Mouse (Mus musculus) embryonic facial prominence, embryonic 14.5 days (tissue): ENCODE results near the gene Gcnt2. TPM values are rescaled to one million over a fixed set of nuclear protein-coding genes. Genes with fewer than 3 reads are reported as not detected.
"Not testable (repeated sequence)": the region's sequence is repeated elsewhere in the genome, so short reads cannot be mapped to it uniquely, and the experiment has no call there.

ENCODE experiments used
- ATAC-seq: fragments of 200-750 bp; cut with Nextera tagmentation; 2 replicates; pipeline ENCODE4 v1.8.0; 2017; ENCODE audit warnings: low read depth, moderate number of reproducible peaks, moderate TSS enrichment
- DNase-seq: peaks from one replicate; pipeline ENCODE4 v3.0.0-alpha.2; 2015; ENCODE audit warnings: low spot score
- H3K27ac ChIP-seq: fragments of 300-500 bp; sonication (generic); replicated peaks from 2 replicates; pipeline ENCODE4 v1.5.1; 2014; ENCODE audit warnings: low read depth, mild to moderate bottlenecking, low read length, moderate library complexity
- H3K27me3 ChIP-seq: fragments of 300-500 bp; sonication (generic); replicated peaks from 2 replicates; pipeline ENCODE4 v1.6.1; 2014; ENCODE audit warnings: low read length; ENCODE audit not compliant: control insufficient read depth, insufficient read depth
- H3K36me3 ChIP-seq: fragments of 300-500 bp; sonication (generic); 2 replicates; pipeline ENCODE4 v1.6.1; 2014; ENCODE audit warnings: low read length, mixed read lengths; ENCODE audit not compliant: control insufficient read depth, insufficient read depth
- H3K4me1 ChIP-seq: fragments of 300-500 bp; sonication (generic); 2 replicates; pipeline ENCODE4 v1.6.1; 2014; ENCODE audit warnings: antibody characterized with exemption, low read length; ENCODE audit not compliant: control insufficient read depth, insufficient read depth
- H3K4me2 ChIP-seq: fragments of 300-500 bp; sonication (generic); 2 replicates; pipeline ENCODE4 v1.6.1; 2014; ENCODE audit warnings: low read depth, mild to moderate bottlenecking, low read length, moderate library complexity, mixed read lengths
- H3K4me3 ChIP-seq: fragments of 300-500 bp; sonication (generic); 2 replicates; pipeline ENCODE4 v1.5.1; 2014; ENCODE audit warnings: low read depth, mild to moderate bottlenecking, low read length
- H3K9ac ChIP-seq: fragments of 300-500 bp; sonication (generic); 2 replicates; pipeline ENCODE4 v1.6.1; 2014; ENCODE audit warnings: low read depth, mild to moderate bottlenecking, low read length, moderate library complexity, mixed read lengths
- H3K9me3 ChIP-seq: fragments of 300-500 bp; sonication (generic); 2 replicates; pipeline ENCODE4 v1.6.1; 2016; ENCODE audit warnings: low read length; ENCODE audit not compliant: control insufficient read depth
- whole genome bisulfite sequencing: fragments of 180-500 bp; shearing (Covaris S2); extraction: QIAGEN DNeasy Blood & Tissue Kit; methylation state at CpG from one replicate; pipeline ENCODE4 v1.1.7; 2014; 5-methylcytosine and 5-hydroxymethylcytosine counted together
- polyA plus RNA-seq: library from polyadenylated mRNA; unstranded; fragments of >200 nt; fragmentation: Nextera tagmentation; extraction: Ambion mirVana; gene quantifications from 2 replicates; pipeline ENCODE4 v1.2.1, GENCODE M21; 2014

Gene Gcnt2
- polyA plus RNA-seq, 1 experiment from 2014 or later, result 6.2 TPM

- Histone ChIP-seq H3K4me3 (no peak overlapping the region), H3K27ac (no peak overlapping the region), H3K9me3 (no peaks in the 10 kb centered on the region), H3K4me2 (no peak overlapping the region), H3K9ac (no peak overlapping the region), H3K36me3 (no peaks in the 10 kb centered on the region), H3K4me1 (peaks cover 10% of the 10 kb centered on the region; the same call in 1 of the 2 replicates), H3K27me3 (0 out of 2 replicates have a peak, but pooled peaks cover 6% of the 10 kb centered on the region)
- ATAC-seq (no peak), DNase-seq (no peak)
- 70% methylated on average over 5 of the region's 5 CpGs for WGBS
These were observed 23.1 kb downstream of the Gcnt2 start for GRCm38 (mm10) chr13:40882606-40883005.

GRCm38 (mm10) chr13:40883903-40884302, 24.3 kb downstream of the Gcnt2 start:
- H3K36me3 ChIP-seq, result no peaks in the 10 kb centered on the region
- ATAC-seq (no peak), DNase-seq (no peak)
- no peak overlapping the region for H3K4me3 ChIP-seq
- H3K4me2 ChIP-seq, result no peak overlapping the region
- peaks cover 10% of the 10 kb centered on the region; the same call in 1 of the 2 replicates for H3K4me1 ChIP-seq
- no peak overlapping the region for H3K9ac ChIP-seq
- 59% methylated on average over 9 of the region's 9 CpGs for WGBS
- 0 out of 2 replicates have a peak, but pooled peaks cover 10% of the 10 kb centered on the region for H3K27me3 ChIP-seq
- H3K27ac ChIP-seq, result no peak overlapping the region
- H3K9me3 ChIP-seq, result no peaks in the 10 kb centered on the region

- no peak overlapping the region for H3K4me3 ChIP-seq
- WGBS, result 36% methylated on average over 5 of the region's 5 CpGs
- no peak overlapping the region for H3K4me2 ChIP-seq
- no peaks in the 10 kb centered on the region for H3K9me3 ChIP-seq
- DNase-seq (no peak), ATAC-seq (no peak)
- H3K27me3 ChIP-seq, result 0 out of 2 replicates have a peak, but pooled peaks cover 10% of the 10 kb centered on the region
- H3K36me3 ChIP-seq, result no peaks in the 10 kb centered on the region
- peaks cover 10% of the 10 kb centered on the region; the same call in 1 of the 2 replicates for H3K4me1 ChIP-seq
- H3K27ac ChIP-seq, result no peak overlapping the region
- no peak overlapping the region for H3K9ac ChIP-seq
These were observed 25.3 kb downstream of the Gcnt2 start for GRCm38 (mm10) chr13:40884878-40885277.

- peaks cover 10% of the 10 kb centered on the region; the same call in 1 of the 2 replicates for H3K4me1 ChIP-seq
- H3K4me2 ChIP-seq, result peak overlapping the region; percentile 70
- H3K36me3 ChIP-seq, result no peaks in the 10 kb centered on the region
- DNase-seq (no peak), ATAC-seq (no peak)
- 38% methylated on average over 10 of the region's 10 CpGs for WGBS
- H3K27ac ChIP-seq, result peak overlapping the region; percentile 74
- 0 out of 2 replicates have a peak, but pooled peaks cover 10% of the 10 kb centered on the region for H3K27me3 ChIP-seq
- H3K9me3 ChIP-seq, result no peaks in the 10 kb centered on the region
- H3K4me3 ChIP-seq, result peak overlapping the region; percentile 38
- H3K9ac ChIP-seq, result peak overlapping the region; percentile 58
These were observed 26.5 kb downstream of the Gcnt2 start for GRCm38 (mm10) chr13:40885935-40886642.

- H3K4me2 ChIP-seq, result peak overlapping the region; percentile 70
- under 1% methylated on average over 22 of the region's 22 CpGs for WGBS
- H3K36me3 ChIP-seq, result no peaks in the 10 kb centered on the region
- 0 out of 2 replicates have a peak, but pooled peaks cover 10% of the 10 kb centered on the region for H3K27me3 ChIP-seq
- H3K27ac ChIP-seq, result peak overlapping the region; percentile 74
- ATAC-seq (peak; percentile 83), DNase-seq (peak; percentile 58)
- H3K4me1 ChIP-seq, result peaks cover 10% of the 10 kb centered on the region; the same call in 1 of the 2 replicates
- peak overlapping the region; percentile 38 for H3K4me3 ChIP-seq
- no peaks in the 10 kb centered on the region for H3K9me3 ChIP-seq
- H3K9ac ChIP-seq, result peak overlapping the region; percentile 58
These were observed 27.3 kb downstream of the Gcnt2 start for GRCm38 (mm10) chr13:40886643-40887381.

- Histone ChIP-seq H3K9me3 (no peaks in the 10 kb centered on the region), H3K4me2 (0 out of 2 replicates have a peak overlapping the region, but pooled peaks have one; percentile 0), H3K36me3 (no peaks in the 10 kb centered on the region), H3K4me3 (no peak overlapping the region), H3K9ac (no peak overlapping the region), H3K27me3 (0 out of 2 replicates have a peak, but pooled peaks cover 7% of the 10 kb centered on the region), H3K4me1 (peaks cover 8% of the 10 kb centered on the region; the same call in 1 of the 2 replicates), H3K27ac (no peak overlapping the region)
- ATAC-seq, result no peak
- no peak for DNase-seq
- WGBS, result 66% methylated on average over 5 of the region's 5 CpGs
These were observed 31.0 kb downstream of the Gcnt2 start for GRCm38 (mm10) chr13:40890595-40890994.

- H3K4me1 ChIP-seq, H3K9ac ChIP-seq, H3K27me3 ChIP-seq, ATAC-seq, H3K9me3 ChIP-seq, H3K36me3 ChIP-seq, H3K27ac ChIP-seq, H3K4me3 ChIP-seq, H3K4me2 ChIP-seq, DNase-seq: not testable (repeated sequence)
- WGBS, result 93% methylated on average over 1 of the region's 1 CpGs
These were observed 31.8 kb downstream of the Gcnt2 start for GRCm38 (mm10) chr13:40891369-40891768.

- ATAC-seq, result no peak
- WGBS, result 84% methylated on average over 7 of the region's 7 CpGs
- H3K4me2 ChIP-seq, result no peak overlapping the region
These were observed 32.5 kb downstream of the Gcnt2 start for GRCm38 (mm10) chr13:40892043-40892442.

More at GRCm38 (mm10) chr13:40892043-40892442, 32.5 kb downstream of the Gcnt2 start:
- H3K4me1 ChIP-seq, result no peaks in the 10 kb centered on the region
- H3K4me3 ChIP-seq, result no peak overlapping the region
- H3K36me3 ChIP-seq, result no peaks in the 10 kb centered on the region
- no peaks in the 10 kb centered on the region for H3K9me3 ChIP-seq
- no peak overlapping the region for H3K27ac ChIP-seq
- DNase-seq, result no peak
- no peak overlapping the region for H3K9ac ChIP-seq
- 0 out of 2 replicates have a peak, but pooled peaks cover 7% of the 10 kb centered on the region for H3K27me3 ChIP-seq
